Mouse (Mus musculus) gastrocnemius, adult 2 months (tissue): ENCODE data around the gene Pidd1. TPM values are rescaled to one million over a fixed set of nuclear protein-coding genes. Genes with fewer than 3 reads are reported as not detected.

ENCODE experiments used
- DNase-seq: peaks from one replicate; pipeline ENCODE4 v3.0.0; 2022
- H3K27ac ChIP-seq: fragments of 200-600 bp; 2 replicates; pipeline ENCODE4 v1.8.1; 2022; ENCODE audit warnings: mild to moderate bottlenecking
- H3K4me3 ChIP-seq: fragments of 200-600 bp; 2 replicates; pipeline ENCODE4 v1.8.1; 2022; ENCODE audit warnings: mild to moderate bottlenecking, moderate library complexity
- CTCF ChIP-seq: fragments of 200-600 bp; IDR thresholded peaks from 2 replicates; pipeline ENCODE4 v1.8.1; 2022; ENCODE audit warnings: antibody characterized with exemption, mild to moderate bottlenecking, moderate library complexity
- intact Hi-C: fragments of 180-260 bp; cut with DNase I; formaldehyde crosslinking; loops from one replicate; pipeline ENCODE4 v1.15.1; 2025
- total RNA-seq, 2 experiments: library from RNA; stranded (reverse); gene quantifications; 2 replicates each; pipeline ENCODE4 v1.2.3; 2021

Gene Pidd1
- total RNA-seq, 2 experiments from 2014 or later, result 0.08 to 0.20 TPM

GRCm38 (mm10) chr7:141436523-141436892 is 7.3 kb downstream of the Pidd1 start:
- H3K4me3 ChIP-seq, result peak overlapping the region; percentile 82
- DNase-seq, result no peak
- H3K27ac ChIP-seq, result peak overlapping the region; percentile 92; the same call in 1 of the 2 replicates
- intact Hi-C loops, result no loop called here
- TF ChIP-seq CTCF, result no peak

GRCm38 (mm10) chr7:141435856-141436522 is 7.8 kb downstream of the Pidd1 start:
- no peak for TF ChIP-seq CTCF
- Histone ChIP-seq H3K4me3 (peak overlapping the region; percentile 77), H3K27ac (peak overlapping the region; percentile 92)
- no peak for DNase-seq
- intact Hi-C loops, result no loop called here

GRCm38 (mm10) chr7:141435129-141435855 is 8.5 kb downstream of the Pidd1 start:
- no peak for TF ChIP-seq CTCF
- H3K27ac ChIP-seq, result peak overlapping the region; percentile 88
- intact Hi-C loops, result no loop called here
- H3K4me3 ChIP-seq, result peak overlapping the region; percentile 77
- peak; percentile 74 for DNase-seq

DNA sequence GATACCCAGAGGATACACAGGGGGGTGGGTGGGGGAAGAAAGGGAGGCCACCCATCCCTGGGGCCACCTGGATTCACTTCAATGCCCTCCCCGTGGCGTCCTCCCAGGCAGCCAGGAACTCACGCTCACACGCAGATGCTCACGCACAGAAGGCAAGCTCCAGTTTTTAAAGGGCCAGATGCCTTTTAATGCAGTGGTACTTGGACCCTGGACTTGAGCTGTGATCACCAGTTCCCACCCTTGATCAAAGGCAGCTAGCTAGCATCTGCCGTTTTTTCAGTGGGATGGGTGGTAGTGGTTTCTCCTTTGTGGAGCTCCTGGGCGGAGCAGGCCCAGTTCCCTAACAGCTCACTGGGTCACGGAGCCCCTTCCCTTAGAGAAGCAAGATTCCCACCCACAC is 9.4 kb downstream of the Pidd1 start:
- Histone ChIP-seq H3K27ac (peak overlapping the region; percentile 88), H3K4me3 (peak overlapping the region; percentile 77)
- DNase-seq, result peak; percentile 58
- intact Hi-C loops, result no loop called here
- no peak for TF ChIP-seq CTCF

DNA sequence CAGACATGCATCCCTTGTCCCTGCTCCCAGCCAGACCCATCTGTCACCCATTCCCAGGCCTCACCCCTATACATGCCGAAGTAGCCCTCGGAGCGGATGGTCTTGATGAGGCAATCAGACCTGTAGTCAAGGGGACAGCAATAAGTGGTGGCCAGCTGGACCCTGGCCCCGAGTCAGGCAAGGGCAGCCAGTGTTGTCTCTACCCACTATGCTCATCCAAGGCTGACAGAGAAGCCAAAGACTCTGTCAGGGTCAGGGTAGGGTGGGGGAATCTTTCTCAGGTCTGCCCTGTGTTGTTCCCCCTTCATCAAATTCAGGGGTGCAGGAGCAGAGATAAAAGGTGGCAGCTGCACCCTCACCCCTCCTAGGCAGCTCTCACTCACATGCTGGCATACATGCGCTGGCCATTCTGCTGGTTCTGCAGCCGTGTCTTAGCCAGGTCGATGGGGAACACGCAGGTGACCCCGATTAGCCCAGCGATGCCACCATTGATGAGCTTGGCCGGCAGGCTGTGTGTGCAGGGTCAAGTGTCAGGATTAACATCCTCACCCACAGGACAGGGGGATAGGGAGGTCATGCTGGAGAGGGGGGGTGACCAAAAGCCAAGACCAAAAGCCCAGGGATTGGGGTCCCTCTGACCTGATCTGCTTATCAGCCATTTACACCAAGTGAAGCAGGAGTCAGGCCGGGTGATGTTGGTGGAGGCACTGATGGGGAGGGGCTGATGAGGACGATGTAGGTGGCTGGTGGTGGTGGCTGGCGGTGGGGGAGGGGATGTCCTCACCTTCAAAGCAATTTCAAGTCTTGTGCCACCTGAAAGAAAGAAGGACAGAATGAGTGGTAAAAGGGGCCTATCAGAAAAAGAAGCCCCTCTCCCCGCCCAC is 10.1 kb downstream of the Pidd1 start:
- H3K27ac ChIP-seq, result peak overlapping the region; percentile 88

GRCm38 (mm10) chr7:141432741-141433516 is 10.9 kb downstream of the Pidd1 start:
- Histone ChIP-seq H3K4me3 (peak overlapping the region; percentile 77), H3K27ac (peak overlapping the region; percentile 88)
- TF ChIP-seq CTCF, result 0 out of 2 replicates have a peak, but pooled peaks have one; percentile 1
- intact Hi-C loops, result no loop called here
- DNase-seq, result peak; percentile 75

More for the DNA sequence above, 10.1 kb downstream of the Pidd1 start:
- TF ChIP-seq CTCF, result no peak
- DNase-seq, result no peak
- intact Hi-C loops, result no loop called here
- peak overlapping the region; percentile 77 for H3K4me3 ChIP-seq

DNA sequence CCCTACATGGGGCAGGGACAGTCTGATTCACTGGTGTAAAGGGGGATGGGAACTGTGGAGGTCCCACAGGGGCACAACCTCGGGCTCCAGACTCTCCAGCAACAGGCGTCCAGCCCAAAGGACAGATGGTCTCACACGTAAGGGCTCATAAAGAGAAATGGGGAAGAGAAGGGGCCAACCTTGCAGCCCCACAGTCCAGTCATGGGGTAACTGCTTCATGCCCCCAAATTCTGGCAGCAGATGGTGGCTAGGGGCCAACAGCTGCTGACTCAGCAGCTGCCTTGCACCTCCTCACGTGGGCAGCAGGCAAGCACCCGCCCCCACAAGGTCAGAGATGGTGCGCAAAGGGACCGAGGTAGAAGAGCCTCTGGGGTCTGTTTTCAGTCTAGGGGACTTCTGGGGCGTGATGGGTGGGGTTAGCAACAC is 11.6 kb downstream of the Pidd1 start:
- TF ChIP-seq CTCF, result no peak
- H3K4me3 ChIP-seq, result peak overlapping the region; percentile 52
- H3K27ac ChIP-seq, result peak overlapping the region; percentile 88
- DNase-seq, result peak; percentile 61
- intact Hi-C loops, result no loop called here

GRCm38 (mm10) chr7:141431434-141432185 is 12.2 kb downstream of the Pidd1 start:
- Histone ChIP-seq H3K27ac (peak overlapping the region; percentile 88), H3K4me3 (peak overlapping the region; percentile 52; the same call in 1 of the 2 replicates)
- TF ChIP-seq CTCF, result no peak
- DNase-seq, result no peak
- intact Hi-C loops, result no loop called here

- Histone ChIP-seq H3K4me3 (no peak overlapping the region), H3K27ac (no peak overlapping the region)
- TF ChIP-seq CTCF, result no peak
- DNase-seq, result no peak
- intact Hi-C loops, result no loop called here
Measured at GRCm38 (mm10) chr7:141430585-141431240, 13.1 kb downstream of the Pidd1 start.

DNA sequence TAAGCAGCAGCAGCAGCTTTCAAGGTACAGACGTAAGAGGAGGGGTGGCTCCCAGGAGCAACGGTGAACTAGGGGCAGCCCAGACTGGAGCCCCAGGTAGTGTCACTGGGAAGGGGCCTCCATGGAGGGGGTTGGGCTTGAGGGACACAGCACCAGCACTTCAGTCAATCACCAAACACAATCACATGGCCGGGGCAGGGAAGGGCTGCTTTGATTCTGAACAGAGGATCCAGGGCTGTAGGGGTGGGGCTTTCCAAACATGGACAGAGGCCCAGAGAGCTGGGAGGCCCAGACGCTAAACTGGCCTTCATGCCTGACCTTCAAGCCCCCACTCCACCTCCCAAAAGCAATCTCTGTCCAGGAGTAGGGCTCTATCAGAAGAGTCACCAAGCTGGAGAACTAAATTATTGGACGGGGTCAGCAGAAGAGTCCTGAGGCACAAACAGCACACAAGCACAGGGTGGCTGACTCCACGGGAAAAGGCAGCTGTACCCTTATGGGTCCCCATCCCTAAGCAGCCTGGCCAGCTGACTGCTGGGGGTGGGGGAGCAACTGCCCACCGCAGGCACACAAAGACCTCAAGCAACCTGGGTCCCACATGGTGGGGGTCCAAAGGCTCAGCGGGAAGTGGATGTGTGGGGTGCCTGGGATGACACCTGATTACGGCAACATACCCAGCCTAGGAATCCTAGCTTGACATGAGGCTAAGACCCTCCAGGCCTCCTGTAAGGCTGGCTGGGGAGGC is 13.8 kb downstream of the Pidd1 start:
- TF ChIP-seq CTCF, result no peak
- DNase-seq, result no peak
- Histone ChIP-seq H3K4me3 (no peak overlapping the region), H3K27ac (no peak overlapping the region)
- intact Hi-C loops, result no loop called here
